Mouse (Mus musculus): ENCODE measurements around the gene Rab21. TPM values are rescaled to one million over a fixed set of nuclear protein-coding genes. Genes with fewer than 3 reads are reported as not detected.
"Not testable (repeated sequence)": the region's sequence is repeated elsewhere in the genome, so short reads cannot be mapped to it uniquely, and the experiment has no call there.

The Rab21 gene
- total RNA-seq, 1 experiment from 2014 or later, result 65.2 TPM

DNA sequence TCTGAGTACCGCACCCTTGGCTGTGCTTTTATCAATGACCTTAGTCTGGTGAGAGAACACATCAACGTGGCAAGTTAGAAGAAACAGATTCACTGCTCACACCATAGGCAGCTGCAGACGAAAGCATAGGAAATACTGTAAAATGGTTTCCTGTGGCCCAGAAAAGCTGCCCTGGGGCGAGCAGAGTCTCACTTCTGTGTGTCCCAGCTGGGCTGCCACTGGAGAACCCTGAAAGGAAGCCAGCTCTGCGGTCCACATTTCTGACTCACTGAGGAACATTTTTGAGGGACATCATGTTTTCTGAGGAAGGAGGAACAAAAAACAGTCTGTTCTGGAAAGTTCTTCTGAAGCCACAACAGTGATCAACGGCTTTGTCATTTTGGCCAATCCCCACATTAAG is 13.1 kb upstream of the Rab21 start:
- peak; percentile 50 for DNase-seq

DNA sequence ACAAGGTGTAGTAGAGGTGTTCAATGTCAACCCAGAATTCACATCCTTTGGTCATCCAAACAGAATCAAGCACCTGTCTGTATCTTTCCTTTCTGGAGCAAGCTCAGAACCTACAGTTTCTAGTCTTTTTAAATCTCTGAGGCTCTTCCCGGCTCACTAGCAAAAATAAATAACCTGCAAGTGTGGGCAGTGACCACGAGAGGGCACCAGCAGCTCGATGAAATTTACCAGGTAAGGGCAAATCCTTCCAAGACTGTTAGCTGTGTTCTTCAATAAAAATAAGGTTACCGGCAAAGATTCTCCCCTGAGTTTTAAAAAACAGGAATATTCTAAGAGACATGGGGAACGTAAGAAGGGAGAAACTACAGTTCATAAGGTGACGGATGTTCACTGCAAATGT is 7.9 kb upstream of the Rab21 start:
- peak; percentile 71 for DNase-seq

DNA sequence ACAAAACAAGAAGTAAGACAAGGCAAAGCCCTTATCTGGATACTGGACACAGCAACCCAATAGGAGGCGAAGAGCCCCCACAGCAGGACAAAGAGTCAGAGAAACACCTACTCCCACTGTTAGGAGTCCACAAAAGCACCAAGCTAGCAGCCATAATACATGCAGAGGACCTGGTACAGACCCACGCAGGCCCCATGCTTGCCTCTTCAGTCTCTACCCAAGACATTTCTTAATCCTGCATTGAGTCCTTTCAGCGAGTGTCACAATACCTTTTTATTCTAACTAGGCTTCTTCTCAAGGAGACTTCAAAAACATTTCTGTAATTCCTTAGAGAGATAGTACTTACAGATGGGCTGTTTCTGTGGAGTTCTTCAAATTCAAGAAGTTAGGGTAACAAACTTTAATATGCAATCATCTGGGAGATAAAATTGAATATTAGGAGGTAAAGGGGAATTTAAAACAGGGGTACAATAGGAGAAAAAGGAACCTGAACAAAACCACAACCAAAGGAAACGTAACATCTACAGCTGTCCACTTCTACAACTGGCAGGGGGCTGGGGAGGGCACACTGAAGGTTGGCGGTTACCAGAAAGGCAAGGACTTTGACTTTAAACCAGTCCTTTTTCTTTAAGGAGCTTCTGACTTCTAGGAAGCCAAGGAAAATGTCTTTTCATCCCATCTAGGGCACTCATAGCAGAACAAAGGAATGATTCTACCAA is 6.1 kb upstream of the Rab21 start:
- no peak for DNase-seq

DNA sequence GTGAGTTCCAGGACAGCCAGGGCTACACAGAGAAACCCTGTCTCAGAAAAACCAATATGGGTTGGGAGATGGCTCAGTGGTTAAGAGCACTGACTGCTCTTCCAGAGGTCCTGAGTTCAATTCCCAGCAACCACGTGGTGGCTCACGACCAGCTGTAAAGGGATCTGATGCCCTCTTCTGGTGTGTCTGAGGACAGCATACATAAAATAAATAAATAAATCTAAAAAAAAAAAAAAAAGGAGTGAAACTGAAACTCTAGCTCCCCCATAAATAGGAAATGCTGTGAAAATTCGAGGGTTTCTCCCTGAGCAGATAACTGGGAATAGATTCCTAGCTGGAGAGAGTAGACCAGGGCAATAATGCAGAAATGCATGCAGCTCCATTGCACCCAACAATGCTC is 3.0 kb upstream of the Rab21 start:
- not testable (repeated sequence) for DNase-seq

DNA sequence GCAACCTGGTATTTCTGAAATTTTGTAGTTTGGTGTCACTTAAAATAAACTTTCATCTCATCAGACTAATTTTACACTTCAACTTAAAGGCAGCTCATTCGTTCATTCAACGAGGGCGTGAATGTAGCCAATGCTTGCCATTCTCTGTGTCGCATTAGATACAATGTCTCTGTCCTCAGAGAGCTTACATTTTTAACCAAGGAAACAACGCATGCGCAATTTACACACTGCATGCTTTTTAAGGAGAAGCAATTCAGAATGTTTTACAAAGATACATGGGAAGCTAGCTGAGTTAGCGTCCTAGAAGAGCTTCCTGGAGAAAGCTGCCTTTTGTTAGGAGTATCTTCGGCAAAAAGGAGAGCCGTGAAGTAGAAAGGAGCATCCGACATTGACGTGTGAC is 919 bp upstream of the Rab21 start:
- DNase-seq, result no peak

DNA sequence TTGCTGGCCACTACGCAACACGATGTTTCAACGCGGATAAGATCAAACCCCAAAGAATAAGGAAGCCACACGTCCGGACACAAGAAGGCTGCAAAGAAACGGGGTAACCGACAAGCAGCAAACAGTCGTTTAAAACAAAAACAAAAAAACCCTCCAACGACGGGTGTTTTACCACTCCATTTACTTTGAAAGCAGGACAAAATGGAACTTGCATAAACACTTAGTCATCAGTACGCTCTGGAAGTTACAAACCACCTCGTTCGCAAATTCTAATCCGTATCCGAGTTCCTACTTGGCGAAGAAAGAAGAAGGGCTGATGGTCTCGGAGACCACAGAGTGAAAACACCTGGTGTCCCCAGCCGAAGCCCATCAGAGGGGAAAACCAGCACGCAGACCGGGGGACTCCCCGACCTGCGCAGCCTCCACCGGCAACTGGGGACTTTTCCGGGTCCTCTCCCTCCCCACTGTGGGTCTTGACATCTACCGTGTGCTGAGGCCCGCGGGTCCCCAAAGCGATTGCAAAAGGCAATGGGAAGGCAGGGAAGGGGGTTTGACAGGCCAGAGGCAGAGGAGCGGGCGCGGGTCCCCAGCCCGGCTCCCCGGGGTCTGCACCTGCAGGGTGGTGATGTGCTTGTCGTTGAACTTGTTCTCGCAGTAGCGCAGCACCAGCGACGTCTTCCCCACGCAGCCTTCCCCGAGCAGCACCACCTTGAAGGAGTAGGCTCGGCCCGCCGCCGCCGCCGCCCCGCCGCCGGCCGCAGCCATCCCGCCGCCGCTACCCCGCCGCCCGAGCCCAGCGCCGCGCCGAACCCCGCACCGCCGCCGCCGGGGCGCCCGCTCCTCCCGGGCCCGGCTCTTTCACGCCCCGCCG is 577 bp downstream of the Rab21 start:
- peak; percentile 32 for DNase-seq

DNA sequence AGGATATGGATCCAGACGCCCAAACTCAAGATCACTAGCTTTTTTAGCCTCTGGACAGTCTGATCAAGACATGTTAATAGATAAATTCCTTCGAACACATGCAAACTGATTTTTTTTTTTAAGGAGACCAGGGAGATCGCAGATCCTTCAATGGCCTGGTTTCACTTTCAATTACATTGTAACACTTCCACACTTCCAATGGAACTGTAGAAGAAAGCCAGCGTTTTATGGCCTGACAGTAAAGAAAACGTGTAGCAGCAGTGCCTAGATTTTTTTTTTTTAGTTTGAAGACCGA is 1.2 kb downstream of the Rab21 start:
- no peak for DNase-seq

DNA sequence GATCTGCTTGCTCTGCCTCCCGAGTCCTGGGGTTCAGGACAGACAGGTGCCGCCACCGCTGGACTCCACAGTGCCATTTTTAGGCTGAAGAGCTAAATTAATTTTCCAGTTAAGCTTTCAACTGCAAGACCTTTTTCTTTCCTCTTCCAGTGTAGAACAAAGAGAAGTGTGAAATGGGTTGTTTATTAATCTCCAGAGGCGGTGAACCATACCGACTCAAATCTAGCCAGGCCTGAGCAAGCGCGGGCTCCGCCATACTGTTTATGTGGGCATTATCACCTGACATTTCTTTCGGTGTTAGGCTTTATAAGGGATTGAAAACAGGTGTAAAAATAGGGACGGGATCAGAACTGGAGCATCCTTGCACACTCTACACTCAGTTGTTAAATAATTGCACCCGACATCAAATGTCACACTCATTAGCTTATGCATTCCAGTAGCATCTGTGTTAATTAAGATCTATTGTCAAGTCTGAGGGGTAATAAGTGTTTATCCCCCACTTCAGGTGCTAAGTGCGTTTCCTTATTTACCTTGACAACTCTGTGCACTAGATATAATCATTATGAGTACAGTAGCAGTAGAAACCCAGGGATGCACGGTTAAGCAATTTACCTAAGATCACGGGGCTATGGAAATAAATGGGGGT is 1.6 kb downstream of the Rab21 start:
- no peak for DNase-seq

DNA sequence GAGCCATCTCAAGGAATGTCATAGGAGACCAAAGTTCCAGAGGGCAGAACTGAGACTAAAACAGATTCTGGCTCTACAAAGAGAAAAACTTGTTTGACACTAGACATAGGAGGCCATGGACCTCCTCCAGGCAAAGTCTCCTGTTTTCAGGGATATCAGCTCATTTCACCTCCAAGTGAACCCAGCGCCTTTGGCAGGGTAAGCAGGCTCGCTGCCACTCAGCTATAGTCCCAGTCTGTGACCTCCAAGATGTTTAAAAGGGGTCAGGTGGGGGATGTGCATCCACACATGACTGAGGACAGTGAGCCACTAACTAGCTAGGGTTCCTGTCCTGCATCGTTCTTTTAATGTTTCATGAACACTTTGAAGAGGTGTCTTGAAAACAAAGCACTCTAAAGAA is 2.7 kb downstream of the Rab21 start:
- DNase-seq, result no peak

DNA sequence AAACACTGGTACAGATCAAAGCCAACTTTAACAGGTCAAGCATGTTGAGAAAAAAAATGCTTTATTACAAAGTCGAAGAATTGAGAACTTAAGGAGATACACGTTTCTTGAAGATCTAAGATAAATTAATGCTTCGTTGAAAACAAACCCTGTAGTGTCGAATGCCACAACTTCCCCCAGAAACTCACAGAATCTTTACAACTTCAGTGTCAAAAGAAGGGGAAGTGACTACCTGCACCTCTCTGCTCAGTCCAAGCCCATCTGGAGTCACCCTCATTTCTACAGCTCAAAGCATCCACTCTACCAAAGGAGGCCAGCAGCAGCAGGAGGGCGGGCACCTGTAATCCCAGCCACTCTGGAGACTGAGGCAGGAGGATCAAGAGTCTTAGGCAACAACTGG is 3.2 kb downstream of the Rab21 start:
- DNase-seq, result no peak

DNA sequence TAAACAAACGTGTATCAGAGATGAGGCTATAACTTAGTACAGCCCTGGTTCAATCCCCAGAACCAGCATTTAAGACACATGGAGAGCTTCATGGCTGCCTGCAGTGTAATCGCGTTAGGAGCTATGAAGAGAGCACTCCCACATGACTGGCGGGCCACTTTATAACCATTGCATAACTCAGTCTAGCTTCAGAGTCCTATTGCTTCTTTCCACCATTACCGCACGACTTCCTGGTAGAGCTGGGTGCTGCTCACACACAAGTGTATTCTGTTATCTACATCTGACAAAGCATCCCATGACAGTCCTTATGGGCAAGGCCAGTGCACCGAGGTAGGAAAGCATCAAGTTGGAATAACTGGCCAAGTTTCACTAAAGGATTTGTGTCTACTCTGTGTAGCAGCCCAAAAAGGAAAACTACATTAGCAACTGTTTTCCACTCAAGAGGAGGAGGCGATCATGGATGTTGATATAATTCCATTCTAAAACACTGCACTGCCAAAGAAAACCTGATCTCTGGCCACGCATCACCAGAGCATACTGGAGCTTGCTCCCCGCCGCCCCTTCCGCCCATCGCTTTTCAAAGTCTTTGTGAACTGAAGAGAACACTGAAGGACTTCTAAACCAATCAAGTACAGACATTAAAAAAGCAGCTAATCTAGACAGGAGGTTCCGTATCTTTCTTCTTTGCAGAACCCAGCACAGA is 4.0 kb downstream of the Rab21 start:
- no peak for DNase-seq

DNA sequence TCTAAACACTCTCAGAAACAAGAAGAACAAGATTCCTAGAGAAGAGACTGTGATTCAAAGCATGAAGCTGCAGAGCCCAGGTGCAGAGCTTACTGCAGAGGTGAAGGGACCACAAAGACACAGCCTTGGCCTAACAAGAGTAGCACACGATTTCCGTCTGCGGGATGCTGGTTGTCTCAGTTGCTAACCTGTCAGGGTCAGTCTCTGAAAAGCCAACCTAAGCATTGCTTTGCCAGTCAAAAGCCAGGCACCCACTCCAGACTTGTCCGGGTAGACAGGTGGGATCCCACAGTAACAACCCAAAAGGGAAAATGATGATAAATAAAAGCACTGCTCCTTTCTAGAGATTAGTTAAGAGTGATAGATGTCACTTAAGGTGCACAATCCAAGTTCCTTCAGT is 6.2 kb downstream of the Rab21 start:
- DNase-seq, result no peak

DNA sequence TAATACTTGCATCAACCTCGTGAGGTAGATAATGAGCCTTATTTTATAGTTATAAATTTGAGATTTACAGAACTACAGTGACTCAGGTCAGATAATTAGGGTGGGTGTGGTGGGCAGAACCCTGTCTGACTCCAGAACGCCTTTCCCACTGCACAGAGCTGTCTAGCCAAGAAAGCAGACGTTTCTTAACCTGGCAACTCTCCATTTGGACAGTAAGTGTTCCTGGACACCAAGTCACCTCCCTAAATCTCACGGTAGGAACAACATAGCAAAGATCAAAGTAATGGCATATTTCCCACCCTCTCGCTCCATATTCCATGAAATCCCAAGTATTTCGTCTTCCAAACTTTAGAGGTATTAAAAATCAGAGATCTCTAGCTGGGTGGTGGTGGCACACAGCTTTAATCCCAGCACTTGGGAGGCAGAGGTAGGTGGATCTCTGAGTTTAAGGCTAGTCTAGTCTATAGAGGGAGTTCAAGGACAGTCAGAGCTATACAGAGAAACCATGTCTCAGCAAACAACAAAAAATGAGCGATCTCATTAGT is 8.0 kb downstream of the Rab21 start:
- no peak for DNase-seq

DNA sequence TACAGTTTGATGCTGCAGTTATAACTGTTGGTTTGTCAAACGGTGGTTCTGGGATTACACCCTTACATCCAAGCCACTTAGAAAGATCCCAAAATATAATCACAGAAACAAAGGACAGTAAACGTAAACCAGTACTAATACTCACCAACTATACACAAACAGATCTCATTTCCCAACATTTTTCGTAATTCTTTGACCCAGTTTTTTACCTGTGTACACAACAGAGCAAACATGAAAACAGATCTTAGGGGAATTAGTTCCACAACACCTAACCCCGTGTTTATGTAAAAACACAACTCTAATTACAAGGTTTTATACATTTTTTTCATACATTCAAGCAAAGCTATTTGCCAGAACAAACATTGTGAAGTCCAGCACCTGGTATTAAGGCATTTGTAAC is 16.7 kb downstream of the Rab21 start:
- no peak for DNase-seq

DNA sequence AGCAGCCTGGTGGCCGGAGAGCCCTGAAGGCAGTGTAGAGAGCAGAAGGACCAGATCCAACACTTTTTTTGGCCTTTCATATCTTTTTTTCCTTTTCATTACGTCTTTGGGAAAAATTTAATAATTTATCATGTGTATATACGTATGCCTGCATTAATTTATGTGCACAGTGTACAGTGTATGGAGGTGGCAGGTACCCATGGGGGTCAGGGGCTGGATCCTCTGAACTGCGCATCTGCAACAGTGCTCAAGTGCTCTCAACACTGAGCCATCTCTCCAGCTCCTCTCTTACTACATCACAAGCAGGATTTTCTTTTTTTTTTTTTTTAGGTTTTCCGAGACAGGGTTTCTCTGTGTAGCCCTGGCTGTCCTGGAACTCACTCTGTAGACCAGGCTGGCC is 17.8 kb downstream of the Rab21 start:
- DNase-seq, result no peak

DNA sequence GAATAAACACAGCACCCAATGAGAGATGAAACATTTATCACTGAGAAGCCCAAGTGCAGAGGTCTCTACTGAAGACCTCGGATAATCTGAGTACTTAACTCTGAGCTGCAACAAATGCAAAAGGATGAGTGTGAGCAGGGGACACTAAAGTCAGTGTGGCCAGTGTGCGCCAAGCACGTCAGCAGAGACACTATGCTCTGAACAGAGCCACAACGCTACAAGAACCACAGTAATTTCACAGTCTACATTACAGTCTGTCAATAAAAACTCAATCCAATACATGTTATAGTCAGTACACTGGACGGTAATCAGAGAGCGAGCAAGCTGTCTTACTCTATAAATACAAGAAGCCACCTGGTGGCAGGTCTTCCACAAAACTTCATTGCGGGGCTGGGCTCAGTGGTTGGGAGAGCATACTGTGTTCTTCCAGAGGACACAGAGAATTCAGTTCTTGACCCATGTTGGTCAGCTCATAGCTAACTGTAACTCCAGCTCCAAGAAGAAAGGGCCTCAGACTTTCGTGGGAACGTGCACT is 18.9 kb downstream of the Rab21 start:
- no peak for DNase-seq

DNA sequence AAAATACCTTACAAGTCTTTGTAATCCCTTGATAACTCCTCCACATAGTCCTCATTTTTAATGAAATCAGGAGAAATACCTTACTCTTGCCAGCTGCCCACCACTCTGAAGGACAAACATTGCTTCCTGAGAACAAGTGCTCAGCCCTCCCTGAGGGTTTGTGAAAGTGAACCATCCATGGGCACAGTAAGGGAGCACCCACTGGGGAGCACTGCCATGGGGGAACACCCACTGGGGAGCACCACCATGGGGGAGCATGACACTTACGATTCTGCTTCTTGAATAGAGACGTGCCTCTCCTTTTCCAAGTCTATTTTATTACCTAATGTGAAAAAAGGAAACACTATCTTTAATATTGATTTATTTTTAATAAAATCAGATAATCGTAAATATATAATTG is 20.2 kb downstream of the Rab21 start:
- no peak for DNase-seq

DNA sequence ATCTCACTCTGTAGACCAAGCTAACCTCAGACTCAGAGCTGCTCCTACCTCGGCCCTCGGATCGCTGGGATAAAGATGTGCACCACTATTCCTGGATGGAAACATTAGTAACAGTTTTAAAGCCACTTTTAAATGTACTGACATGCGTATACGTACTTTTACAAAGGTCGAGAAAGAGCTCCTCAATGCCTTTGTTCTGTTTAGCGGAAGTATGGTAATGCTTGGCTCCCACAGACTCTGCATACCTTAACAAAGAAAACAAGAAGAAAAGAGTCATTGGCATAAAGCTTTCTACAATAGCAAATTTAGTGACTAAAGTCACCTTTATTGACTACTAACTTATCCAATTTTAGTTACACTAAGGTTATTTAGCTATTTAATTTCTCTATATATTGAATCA is 20.7 kb downstream of the Rab21 start:
- no peak for DNase-seq

DNA sequence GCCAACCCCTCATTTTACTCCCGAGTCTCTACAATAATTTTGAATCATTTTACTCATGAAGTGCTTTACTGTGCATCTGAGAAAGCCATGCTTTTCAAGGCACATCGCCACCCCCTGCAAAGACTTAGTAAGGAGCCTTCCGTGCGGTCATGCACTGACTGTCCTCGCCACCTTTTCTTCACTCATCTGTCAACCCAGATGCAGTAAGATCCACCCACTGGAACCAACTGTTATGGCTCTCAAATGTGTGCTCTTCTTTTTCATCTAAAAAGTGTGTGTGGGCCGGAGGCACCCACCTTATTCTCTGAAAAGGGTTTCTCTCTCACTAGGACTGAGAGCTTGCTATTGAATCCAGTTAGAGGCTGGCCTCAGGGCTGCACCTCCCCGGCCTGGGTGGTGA is 21.4 kb downstream of the Rab21 start:
- no peak for DNase-seq

DNA sequence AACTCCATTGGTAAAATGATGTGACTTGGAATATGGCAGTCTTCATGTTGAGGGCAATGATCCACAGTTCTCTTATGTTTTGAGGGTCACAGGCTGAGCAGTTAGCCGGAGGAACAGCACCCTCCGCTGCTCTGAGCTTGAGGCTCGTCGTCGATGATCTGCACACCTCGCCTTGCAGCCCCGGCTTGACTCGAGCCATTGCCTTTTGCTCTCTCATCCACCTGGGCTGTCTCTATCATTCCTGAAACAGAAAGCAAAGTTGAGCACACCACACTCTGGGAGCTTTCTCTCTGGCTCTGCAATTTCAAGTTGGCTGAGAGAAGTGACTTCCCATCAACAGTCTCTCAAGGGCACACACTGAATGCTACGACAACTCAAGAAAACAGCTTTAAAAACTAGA is 24.7 kb downstream of the Rab21 start:
- DNase-seq, result no peak

DNA sequence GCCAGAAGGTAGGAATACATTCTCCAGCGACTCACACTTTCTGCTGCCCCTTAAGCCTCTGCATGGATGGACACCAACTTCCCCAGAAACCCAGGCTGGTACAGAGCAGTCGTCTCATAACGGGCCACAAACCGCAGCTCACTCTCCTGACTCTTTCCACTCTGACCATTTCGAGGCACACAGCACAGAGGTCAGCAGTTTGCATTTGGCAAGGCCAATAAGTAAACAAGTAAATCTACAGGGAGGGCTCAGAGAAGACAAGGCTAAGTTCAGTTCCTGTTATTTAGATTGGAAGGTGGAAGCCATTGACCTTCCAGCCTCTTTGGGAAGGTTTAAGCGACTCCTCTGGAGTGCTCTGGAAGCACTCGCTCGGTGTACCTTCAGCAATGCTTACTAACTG is 26.5 kb downstream of the Rab21 start:
- DNase-seq, result no peak

DNA sequence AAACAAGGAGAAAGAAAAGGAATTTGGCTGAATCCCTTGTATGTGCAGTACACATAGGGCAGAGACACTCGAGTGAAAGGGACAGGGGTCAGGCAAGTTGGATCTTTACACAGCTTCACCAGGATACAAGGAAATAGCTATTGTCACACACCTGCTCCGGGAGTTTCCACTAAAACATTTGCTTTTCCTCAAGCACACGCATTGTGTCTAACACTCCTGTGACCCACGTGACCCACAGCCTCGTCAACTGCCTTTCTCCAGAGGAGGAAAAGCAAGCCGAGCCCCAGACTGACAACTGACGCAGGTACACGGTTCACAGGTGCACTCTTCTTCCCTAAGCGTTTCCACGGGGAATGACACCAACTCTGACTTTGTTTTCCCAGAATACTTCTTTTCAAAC is 31.2 kb downstream of the Rab21 start:
- DNase-seq, result no peak

All from adrenal gland, postnatal 25 days (tissue).